Mouse (Mus musculus) lung, postnatal 36 days (tissue): ENCODE data around the gene Tbl3.

ENCODE experiments used
- DNase-seq: peaks from one replicate; pipeline ENCODE4 v3.0.0; 2022; ENCODE audit warnings: mixed read lengths

Tbl3 gene

DNA sequence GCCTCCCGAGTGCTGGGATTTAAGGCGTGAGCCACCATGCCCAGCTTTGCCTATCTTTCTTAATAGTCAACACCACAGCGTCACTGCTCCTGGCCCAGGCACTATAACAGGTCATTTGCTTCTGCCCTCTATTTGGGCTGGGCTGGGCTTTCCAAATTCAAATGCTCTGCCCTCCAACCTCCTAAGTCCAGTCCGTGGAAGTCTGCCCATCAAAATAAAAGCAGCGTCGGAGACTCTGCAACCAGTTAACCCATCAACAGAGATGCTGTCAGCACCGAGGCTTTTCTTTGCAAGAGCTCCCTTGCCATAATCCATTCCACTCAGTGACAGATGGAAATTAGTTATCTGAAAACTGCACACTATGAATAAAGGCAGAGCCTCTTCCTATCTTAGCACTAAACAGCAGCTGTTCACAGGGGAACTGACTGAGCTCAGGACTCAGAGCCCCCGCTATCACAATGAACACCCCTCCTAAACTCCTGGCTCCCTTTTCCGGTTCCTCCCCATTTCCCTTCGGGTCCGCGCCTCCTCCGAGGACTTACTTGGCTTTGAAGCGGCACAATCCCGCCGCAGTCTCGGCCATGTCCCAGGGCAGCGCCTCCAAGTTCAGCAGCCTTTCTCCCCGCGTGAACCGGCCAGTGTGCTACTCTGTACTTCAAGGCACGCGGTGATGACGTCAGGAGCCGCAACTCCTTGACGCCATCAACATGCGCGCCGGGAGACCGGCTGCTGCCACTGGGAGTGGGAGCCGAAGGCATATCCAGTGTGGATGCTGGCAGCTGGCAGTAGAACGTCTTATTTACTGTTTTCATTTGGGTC lies at the start of gene Tbl3:
Gene Tbl3 (minus strand): TSS at position 679 of the 819 bp plus-strand sequence.
- peak; percentile 98 for DNase-seq

DNA sequence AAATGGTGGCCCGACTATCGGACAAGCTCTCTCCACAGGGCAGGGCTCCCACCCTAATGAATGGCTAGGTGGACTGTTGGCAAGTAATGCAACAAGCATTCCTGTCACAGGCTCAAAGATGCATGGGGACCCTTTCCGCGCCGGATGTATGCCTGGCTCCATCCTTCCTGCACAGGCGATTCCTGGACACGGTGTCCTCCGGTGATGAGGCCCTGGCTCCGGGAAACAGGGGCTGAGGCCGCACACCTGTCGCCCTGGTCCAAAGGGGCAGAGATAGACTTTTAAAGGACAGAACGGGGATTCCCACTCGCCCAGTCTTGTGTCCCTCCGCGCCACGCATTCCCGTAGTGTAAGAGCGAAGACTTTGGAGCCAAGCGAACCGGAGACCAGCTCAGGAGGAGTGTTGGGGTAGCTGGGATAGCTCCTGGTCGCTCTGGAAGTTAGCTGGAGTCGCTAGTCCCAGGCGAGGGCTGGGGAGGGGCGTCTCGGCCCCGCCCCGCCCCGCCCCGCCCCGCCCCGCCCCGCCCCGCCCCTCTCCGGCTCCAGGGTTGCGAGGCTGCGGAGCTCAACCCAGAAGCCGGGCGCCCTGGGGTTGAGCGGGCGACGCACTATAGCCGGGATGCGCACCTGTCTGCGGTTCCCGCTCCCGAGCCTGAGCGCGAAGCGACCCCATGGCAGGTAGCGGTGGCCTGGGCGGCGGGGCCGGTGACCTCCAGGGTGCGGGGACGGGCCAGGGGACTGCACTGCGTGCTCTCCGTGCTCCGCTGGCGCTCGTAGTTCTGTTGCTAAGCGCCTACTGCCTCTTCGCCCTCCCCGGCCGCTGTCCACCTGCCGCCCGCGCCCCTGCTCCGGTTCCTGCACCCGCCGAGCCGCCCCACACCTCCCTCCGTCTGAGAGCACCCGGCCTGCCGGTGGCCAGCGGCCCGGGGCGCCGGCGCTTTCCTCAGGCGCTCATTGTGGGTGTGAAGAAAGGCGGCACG lies 45.2 kb upstream of the Tbl3 start, which contains the start of gene Hs3st6:
Gene Hs3st6 (plus strand): TSS at position 574 of the 980 bp plus-strand sequence.
- no peak for DNase-seq

DNA sequence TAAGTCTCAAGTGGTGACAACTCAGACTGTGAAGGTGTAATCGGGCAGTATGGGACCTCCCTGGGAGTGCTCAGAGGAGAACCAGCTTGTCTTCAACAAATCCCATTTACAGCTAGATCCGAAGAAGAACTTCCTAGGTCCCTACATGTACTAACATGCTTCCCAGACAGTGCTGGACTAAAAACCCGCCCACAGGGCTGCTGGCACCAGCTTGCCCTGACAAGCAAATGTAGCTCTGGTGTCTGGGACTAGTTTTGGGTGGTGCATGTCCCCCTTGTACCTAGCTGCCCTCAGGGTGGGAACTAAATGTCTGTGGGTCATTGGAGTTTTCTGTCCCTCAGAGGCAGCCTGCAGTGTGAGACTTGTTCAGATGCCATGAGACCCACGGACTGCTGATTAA lies 44.1 kb upstream of the Tbl3 start:
- DNase-seq: no peak

DNA sequence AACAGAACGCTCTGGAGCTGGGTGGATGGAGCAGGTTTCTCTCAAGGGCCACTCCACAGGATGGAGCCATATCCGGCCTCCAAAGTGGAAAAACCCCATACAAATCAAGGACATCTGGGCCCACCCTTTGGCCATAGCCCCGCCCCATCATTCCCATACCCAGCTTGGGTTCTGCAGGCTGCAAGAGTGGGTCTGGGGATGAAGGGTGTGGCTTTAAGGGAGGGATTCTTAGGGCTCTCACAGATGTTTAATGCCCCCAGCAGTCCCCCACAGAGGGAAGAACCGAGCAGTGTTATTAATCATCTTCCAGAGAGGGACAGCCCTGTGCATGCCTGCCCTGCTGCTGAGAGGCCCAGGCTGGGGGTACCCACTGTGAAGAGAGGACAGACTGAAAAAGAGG lies 39.5 kb upstream of the Tbl3 start:
- no peak for DNase-seq

DNA sequence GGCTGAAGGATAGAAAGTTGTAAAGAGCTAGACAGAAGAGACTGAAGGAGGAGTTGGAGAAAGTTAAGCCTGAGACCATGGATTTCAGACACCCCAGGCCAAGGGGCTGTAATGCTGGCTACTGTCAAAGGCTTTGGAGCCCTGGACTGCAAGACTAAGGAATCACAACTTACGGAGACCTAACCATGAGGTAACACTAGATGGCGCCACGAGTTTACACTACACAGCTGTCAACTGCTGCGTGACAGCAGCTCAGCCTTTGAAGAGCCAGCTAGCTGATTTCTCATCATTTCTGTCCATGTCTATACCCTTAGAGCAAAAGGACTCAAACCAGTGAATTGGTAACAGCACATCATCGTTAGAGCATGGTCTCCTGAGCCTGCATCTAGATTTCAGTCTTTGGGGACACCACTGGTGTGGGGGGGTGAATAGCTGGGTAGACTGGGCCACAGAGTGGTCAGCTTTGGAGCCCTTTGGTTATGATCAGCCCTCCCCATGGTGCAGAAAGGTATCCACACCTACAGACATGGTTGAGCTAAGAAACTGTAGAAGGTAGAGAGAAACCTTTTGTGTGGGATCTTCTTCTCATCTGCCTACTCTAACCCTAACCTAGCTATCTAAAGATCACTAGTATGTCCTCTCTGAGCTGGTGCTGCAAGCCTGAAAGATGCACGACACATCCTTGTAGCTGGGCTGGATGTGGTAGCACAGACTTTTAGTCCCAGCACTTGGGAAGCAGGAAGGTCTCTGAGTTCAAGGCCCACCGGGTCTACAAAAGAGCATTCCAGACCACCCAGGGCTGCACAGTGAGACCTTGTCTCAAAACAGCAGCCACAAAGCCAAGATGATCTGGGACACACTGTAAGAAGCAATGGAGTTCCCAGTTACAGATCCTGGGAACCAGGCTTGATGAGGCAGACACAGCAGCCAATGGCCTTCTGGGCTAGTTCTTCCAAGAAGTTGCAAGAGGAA lies 38.4 kb upstream of the Tbl3 start:
- DNase-seq: peak; percentile 95

DNA sequence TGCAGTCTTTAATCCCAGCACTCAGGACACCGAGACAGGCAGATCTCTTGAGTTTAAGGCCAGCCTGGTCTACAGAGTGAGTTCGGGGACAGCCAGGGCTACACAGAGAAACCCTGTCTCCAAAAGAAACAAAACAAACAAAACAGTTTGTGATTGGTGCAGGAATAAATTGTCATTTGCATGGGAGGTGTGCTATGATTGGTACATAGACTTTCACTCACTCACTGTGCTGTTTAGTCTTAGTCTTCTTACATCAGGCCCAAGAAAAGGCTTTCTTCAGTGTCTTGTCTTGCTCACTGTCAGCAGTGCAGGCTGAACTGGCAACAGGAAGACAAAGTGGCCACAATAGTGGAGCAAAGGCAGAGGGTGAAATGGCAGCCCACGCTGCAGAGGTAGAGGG lies 36.9 kb upstream of the Tbl3 start:
- no peak for DNase-seq

DNA sequence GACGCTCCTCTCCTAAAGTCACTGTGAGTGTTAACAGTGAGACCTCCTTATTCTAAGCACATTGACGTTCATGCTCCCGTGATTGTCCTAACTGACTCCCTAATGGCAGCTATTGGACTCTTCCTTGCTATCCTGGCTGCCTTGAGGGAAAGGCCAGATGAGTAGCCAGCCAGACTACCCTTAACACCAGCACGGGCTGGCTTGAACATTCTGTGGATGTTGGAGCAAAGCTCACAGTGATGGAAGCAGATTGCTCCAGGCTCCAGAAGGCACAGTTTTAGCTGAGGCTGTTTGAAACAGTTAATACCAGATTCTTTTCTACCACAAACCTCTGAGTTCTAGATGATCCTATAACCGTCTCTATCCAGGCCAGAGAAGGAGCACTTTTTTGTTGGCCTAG lies 36.4 kb upstream of the Tbl3 start:
- DNase-seq: no peak

DNA sequence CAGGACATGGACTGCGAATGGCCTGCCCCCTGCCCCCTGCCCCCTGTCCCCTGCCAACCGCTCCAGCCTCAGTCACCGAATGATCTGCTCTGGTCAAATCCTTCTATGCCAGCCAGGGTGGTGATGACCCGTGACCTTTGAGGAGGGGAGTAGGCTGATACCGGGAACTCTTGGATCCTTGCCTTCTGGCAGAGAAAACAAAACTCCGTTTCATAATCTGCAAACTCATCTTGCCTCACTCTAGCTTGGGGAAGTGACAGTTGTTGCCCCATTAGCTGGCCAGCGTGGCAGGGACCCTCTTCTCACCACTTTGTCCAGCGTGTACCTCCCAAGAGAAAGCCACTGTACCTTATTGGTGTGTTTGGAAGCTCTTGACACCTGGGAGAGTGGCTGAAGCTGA lies 34.8 kb upstream of the Tbl3 start:
- DNase-seq: peak; percentile 63

DNA sequence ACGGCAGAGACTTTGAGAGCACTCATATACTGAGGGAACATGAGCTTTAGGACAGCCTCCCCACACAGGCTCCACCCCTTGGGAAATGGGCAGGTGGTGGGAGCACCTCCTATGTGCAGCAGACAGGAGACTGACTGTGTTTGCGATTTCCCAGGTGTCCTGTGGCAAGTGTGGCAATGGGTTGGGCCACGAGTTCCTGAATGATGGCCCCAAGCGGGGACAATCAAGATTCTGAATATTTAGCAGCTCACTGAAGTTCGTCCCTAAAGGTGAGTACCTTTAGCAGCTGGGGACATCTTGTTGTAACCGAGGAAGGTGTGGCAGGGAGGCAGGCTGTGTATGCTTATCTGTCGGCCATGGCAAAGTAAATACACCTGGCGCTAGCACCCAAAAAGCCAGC lies 32.5 kb upstream of the Tbl3 start:
- no peak for DNase-seq

DNA sequence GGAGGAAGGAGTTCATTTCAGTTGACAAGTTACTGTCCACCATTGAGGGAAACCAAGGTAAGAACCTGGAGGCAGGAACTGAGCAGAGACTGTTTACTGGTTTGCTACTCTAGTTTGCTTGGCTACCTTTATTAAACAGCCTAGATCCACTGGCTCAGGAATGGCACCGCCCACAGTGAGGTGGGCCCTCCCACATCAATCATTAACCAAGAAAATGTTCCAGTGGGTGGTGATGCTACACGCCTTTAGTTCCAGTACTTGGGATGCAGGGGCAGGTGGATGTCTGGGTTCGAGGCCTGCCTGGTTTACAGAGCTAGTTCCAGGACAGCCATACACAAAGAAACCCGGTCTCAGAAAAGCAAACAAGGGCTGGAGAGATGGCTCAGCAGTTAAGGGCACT lies 30.8 kb upstream of the Tbl3 start:
- peak; percentile 24 for DNase-seq

DNA sequence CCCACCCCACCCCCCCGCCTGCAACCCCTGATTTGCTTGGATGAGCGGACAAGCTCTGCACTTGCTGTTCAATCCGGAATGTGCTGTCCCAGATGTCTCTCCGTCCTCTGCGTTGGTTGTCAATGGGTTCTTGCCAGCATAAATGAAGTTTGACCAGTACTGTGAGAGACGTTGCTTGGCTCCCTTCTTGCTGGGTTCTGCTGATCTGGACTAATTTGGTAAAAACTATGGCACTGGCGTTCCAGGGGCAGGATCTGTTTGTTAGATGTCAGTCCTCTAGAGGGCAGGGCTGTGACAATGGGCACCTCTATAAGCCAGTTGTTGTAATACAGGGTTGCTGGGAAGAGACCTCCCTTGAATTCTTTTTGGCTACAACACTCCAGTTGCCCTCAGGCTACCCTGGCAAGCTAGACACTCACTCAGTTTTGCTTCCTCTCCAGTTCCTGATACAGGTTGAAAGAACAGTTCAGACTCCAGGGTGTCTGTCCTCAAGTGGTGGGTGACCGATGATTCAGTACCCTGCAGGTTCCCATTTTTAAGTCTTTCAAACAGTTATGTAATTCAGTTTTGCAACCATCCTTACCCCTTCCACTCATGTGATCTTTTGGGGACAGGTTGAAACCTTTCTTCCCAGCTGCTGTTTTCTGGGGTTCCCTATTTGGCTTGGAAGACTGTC lies 29.8 kb upstream of the Tbl3 start:
- peak; percentile 50 for DNase-seq

DNA sequence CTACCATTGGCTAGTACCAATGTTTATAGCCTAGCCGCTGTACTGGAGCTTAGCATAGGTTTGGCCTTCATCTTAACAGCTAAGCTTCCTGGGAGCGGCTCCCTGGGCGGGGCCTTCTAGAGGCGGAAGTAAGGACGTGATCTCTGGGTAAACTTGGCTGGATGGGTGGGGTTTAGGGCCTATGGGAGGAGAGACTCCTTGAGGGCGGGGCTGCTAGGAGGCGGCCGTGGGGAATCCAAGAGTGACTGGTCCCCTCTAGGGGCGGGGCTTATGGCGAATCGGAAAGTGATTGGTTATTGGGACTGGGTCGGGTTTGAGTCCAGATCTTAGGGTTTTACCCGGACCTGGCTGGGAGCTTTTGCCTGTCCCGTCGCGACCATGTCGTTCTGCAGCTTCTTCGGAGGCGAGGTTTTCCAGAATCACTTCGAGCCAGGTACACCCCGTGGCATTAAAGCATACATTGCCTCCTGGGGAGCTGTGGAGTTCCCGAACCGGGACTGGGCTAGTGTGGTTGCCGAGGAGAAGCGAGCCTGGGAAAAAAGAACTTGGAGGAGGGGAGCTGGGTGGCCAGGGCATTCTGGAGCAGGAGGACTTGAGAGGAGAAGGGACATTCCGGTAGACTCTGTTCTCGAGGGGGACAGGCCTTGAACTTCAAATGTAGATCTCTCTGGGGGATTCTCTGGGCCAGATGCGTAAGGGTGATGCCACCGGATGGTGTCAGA lies 29.0 kb upstream of the Tbl3 start, which contains the start of gene Msrb1:
Gene Msrb1 (plus strand): TSS at position 313 of the 722 bp plus-strand sequence.
- peak; percentile 100 for DNase-seq

DNA sequence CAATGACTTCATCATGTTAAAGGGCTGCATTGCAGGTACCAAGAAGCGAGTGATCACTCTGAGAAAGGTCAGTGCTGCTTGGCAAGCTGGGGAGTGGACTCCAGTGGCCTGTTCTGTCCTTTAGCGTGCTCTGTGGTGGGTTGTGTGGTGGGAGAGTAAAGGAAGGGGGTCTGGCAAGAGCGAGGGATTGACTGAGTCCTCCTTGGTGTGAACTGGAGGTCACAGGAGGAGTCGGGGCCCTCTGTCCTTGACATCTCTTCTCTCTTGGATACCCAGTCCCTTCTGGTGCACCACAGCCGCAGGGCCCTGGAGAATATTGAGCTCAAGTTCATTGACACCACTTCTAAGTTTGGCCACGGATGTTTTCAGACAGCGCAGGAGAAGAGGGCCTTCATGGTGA lies 28.0 kb upstream of the Tbl3 start:
- no peak for DNase-seq

DNA sequence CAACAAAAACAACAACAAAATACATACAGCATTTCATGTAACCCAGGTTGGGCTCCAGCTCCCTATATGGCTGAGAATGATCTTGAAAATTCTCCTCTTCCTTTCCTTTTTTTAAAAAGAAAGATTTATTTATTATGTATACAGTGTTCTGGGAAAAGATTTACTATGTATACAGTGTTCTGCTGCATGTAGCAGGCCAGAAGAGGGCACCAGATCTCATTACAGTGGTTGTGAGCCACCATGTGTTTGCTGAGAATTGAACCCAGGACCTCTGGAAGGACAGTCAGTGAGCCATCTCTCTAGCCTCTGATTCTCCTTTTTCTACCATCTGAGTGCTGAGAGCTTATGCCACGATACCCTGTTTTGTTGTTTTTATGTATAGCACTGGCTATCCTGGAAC lies 27.1 kb upstream of the Tbl3 start:
- peak; percentile 24 for DNase-seq

DNA sequence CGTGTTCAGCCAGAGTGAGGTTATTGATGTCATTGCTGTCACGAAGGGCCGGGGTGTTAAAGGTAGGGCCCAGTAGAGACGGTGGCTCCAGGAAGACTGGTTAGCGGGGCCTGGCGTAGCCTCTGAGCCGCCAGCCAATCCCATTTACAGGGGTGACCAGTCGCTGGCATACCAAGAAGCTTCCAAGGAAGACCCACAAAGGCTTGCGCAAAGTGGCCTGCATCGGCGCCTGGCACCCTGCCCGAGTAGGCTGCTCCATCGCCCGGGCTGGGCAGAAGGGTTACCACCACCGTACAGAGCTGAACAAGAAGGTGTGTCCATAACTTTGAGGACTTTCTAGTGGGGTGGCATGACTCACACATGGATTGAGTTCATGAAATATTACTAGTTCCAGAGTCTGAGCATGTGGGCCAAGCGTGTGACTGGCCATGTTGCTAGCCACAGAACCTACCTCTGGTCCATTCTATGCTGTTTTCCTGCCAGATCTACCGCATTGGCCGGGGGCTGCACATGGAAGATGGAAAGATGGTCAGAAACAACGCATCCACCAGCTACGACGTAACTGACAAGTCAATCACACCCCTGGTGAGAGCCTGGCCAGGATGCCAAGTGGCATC lies 26.1 kb upstream of the Tbl3 start:
- DNase-seq: no peak

DNA sequence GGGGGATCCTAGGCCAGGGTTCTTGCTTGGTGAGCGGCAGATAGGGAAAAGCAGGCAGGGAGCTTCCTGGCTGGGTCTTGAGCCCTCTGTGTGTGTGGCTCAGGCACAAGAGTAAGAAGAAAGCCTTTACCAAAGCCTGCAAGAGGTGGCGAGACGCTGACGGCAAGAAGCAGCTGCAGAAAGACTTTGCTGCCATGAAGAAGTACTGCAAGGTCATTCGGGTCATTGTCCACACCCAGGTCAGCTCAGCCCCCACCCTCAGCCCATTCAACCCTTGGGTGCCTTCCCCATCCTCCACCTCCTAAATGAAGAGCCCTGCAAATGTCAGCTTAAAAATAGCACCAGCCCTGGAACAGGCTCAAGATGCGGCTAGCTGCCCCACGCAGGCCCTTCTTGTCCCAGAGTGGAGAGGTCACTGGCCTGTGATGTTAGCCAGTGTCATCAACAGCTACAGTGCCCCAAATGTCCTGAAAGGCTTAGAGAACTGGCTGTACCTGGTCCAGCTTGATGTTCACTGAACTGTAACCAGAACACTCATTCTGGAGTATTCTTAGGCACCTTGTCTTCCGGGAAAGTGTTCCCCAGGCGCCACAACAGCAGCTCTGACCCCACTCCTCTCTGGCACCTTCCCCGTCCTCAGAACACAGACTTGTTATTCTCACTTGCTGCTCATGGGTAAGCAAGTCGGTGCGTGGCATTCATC lies 24.9 kb upstream of the Tbl3 start:
- no peak for DNase-seq

DNA sequence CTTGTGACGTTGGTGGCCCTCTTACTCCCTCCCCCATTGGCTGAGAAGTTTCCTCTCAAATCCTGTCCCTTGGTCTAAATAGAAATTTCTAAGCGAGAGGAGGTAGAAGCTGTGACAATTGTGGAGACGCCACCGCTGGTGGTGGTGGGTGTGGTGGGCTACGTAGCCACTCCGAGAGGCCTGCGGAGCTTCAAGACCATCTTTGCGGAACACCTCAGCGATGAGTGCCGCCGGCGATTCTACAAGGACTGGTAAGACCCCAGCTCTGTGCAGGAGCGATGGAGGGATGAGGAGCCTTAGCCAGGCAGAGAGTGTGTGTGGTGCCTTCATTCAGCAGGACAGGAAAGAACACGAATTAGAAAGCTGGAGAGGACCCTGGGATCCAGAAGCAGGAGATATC lies 23.3 kb upstream of the Tbl3 start:
- no peak for DNase-seq

DNA sequence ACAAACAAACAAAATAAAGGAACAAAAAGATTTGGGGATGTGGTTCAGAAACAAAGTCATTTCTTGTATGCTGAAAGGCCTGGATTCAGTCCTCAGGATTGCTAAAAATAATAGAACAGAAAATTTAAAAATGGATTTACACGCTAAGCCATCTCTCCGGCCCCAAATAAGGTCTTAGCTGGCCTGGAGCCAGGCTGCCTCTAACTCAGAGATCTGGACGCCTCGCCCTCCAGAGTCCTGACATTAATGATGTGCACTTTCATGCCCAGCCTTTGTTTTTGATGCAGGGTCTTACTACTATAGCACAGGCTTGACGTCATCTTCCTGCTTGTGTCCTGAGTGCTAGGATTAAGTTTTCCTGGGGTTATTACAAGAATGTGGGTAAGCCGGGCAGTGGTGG lies 21.6 kb upstream of the Tbl3 start:
- DNase-seq: no peak

DNA sequence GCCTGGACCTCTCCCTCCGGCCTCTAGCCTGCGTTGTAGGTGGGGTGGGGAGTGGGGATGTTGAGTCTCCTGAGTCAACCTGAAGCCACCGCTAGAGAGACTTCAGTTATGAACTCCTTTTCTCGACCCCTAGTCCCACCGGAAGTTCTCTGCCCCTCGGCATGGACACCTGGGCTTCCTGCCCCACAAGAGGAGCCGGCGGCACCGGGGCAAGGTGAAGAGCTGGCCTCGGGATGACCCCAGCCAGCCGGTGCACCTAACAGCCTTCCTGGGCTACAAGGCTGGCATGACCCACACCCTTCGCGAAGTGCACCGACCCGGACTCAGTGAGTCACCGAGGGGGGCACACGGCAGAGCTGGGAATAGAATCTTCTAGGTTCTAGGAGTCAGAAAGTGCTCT lies 20.7 kb upstream of the Tbl3 start:
- no peak for DNase-seq

DNA sequence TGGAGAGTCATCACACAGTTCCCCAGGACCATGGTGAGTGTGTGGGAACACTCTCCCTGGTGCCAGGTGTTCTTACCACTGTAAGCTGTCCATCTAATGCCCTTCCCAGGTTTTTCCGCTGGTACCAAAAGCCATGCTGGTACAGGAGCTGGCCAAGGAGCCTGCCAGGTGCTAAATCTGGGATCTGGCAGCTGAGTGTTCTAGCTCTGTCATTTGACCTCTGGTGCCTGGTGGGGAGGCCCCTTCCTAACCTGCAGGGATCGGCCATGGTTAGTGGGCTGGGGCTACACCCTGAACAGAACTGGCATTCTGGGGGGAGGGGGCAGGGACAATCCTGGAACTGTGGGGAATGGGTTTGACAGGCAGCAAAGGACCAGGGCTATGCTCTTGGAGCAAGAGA lies 20.2 kb upstream of the Tbl3 start, which contains the start of gene Rpl3l:
Gene Rpl3l (plus strand): TSS at position 203 of the 400 bp plus-strand sequence.
- no peak for DNase-seq
